Mouse (Mus musculus) spleen, adult 12 weeks (tissue): ENCODE measurements around the gene Eno2.
A peak's percentile ranks its signal among the peaks of the same experiment; 100 is the strongest.

Experiments used
- DNase-seq: peaks from one replicate; pipeline ENCODE4 v3.0.0; 2022; ENCODE audit warnings: low spot score

Eno2 gene

GRCm38 (mm10) chr6:124759259-124759658 is 10.2 kb downstream of the Eno2 start:
- DNase-seq, result peak; percentile 68

GRCm38 (mm10) chr6:124758849-124759232 is 10.6 kb downstream of the Eno2 start:
- no peak for DNase-seq

GRCm38 (mm10) chr6:124757909-124758848 is 11.3 kb downstream of the Eno2 start:
- no peak for DNase-seq

GRCm38 (mm10) chr6:124757351-124757880 is 12.1 kb downstream of the Eno2 start:
- DNase-seq, result no peak

GRCm38 (mm10) chr6:124756652-124757350 is 12.7 kb downstream of the Eno2 start:
- DNase-seq, result no peak

GRCm38 (mm10) chr6:124755831-124756595 is 13.5 kb downstream of the Eno2 start, which contains the start of the genes Gm45234 and Atn1:
Gene Gm45234, minus strand, starts transcription at chr6:124756021.
Gene Atn1, minus strand, starts transcription at chr6:124756524.
- no peak for DNase-seq

GRCm38 (mm10) chr6:124755306-124755705 is 14.2 kb downstream of the Eno2 start:
- DNase-seq, result no peak

GRCm38 (mm10) chr6:124753861-124754260 is 15.6 kb downstream of the Eno2 start:
- DNase-seq, result no peak

GRCm38 (mm10) chr6:124750405-124750804 is 19.1 kb downstream of the Eno2 start:
- DNase-seq, result no peak

GRCm38 (mm10) chr6:124746654-124747632 is 22.5 kb downstream of the Eno2 start:
- DNase-seq, result no peak

- no peak for DNase-seq
These were observed 23.2 kb downstream of the Eno2 start for GRCm38 (mm10) chr6:124746296-124746605.

- peak; percentile 89 for DNase-seq
These were observed 23.8 kb downstream of the Eno2 start for GRCm38 (mm10) chr6:124745490-124746295.

GRCm38 (mm10) chr6:124744755-124745321 is 24.6 kb downstream of the Eno2 start:
- no peak for DNase-seq

- no peak for DNase-seq
These were observed 25.8 kb downstream of the Eno2 start for GRCm38 (mm10) chr6:124743647-124744046.

GRCm38 (mm10) chr6:124742839-124743514 is 26.5 kb downstream of the Eno2 start:
- DNase-seq, result no peak

GRCm38 (mm10) chr6:124741842-124742241 is 27.6 kb downstream of the Eno2 start:
- no peak for DNase-seq

GRCm38 (mm10) chr6:124740888-124741761 is 28.3 kb downstream of the Eno2 start, which contains the start of gene Grcc10:
Gene Grcc10, minus strand, starts transcription at chr6:124741374.
- DNase-seq, result peak; percentile 80
